Mouse (Mus musculus) layer of hippocampus, postnatal 10 days (tissue): ENCODE data around the gene Gm10778. TPM values are rescaled to one million over a fixed set of nuclear protein-coding genes. Genes with fewer than 3 reads are reported as not detected.

Experiments
- total RNA-seq, 2 experiments: library from RNA; stranded (reverse); gene quantifications; 2 replicates each; pipeline ENCODE4 v1.2.3; 2021

Gm10778 gene
- total RNA-seq, 2 experiments from 2014 or later: 5.1 to 5.4 TPM

Other genes starting within 250 kb of the Gm10778 start
- gene Nfic, start 193.4 kb upstream of the Gm10778 start, total RNA-seq: 10 to 100 TPM; 51.2 to 55.8 TPM
- 100 to 1,000 TPM; 259 to 261 TPM for gene Celf5, start 166.3 kb upstream of the Gm10778 start, total RNA-seq
- gene Ncln, start 152.7 kb upstream of the Gm10778 start, total RNA-seq: 100 to 1,000 TPM in 1 of 2 experiments, 10 to 100 TPM in 1; 89.3 to 116 TPM
- gene S1pr4, start 148.9 kb upstream of the Gm10778 start, total RNA-seq: under 1 TPM in 1 of 2 experiments, not detected in 1; 0.30 TPM
- gene Gna15, start 124.8 kb upstream of the Gm10778 start, total RNA-seq: 1 to 10 TPM; 1.9 to 3.2 TPM
- 100 to 1,000 TPM; 124 to 125 TPM for gene Gna11, start 103.9 kb upstream of the Gm10778 start, total RNA-seq
- gene Aes, start 89.6 kb upstream of the Gm10778 start, total RNA-seq: 100 to 1,000 TPM; 582 to 612 TPM
- 10 to 100 TPM; 25.6 to 26.6 TPM for gene Tle2, start 74.5 kb upstream of the Gm10778 start, total RNA-seq
- gene Tle6, start 48.0 kb upstream of the Gm10778 start, total RNA-seq: 1 to 10 TPM; 1.7 to 2.4 TPM
- 1 to 10 TPM; 2.0 TPM for gene BC025920, start 42.8 kb upstream of the Gm10778 start, total RNA-seq
- gene Sirt6, start 21.3 kb upstream of the Gm10778 start, total RNA-seq: 10 to 100 TPM; 28.9 to 31.4 TPM
- 10 to 100 TPM; 28.5 to 40.6 TPM for gene Ankrd24, start 20.5 kb upstream of the Gm10778 start, total RNA-seq
- 10 to 100 TPM; 11.3 to 12.4 TPM for gene Zfp433, start 55.8 kb downstream of the Gm10778 start, total RNA-seq
- 1 to 10 TPM; 6.8 to 8.3 TPM for gene Gm3055, start 122.1 kb downstream of the Gm10778 start, total RNA-seq
- gene Gm4767, start 163.1 kb downstream of the Gm10778 start, total RNA-seq: 1 to 10 TPM; 3.3 to 3.7 TPM
- 1 to 10 TPM; 2.8 to 3.3 TPM for gene Gm32687, start 214.9 kb downstream of the Gm10778 start, total RNA-seq